Mouse (Mus musculus) inflammation-experienced regulatory T-cells, adult 6 months (primary cell): ENCODE results near the gene Tmem201. TPM values are rescaled to one million over a fixed set of nuclear protein-coding genes. Genes with fewer than 3 reads are reported as not detected.

Experiments used
- ATAC-seq: one replicate; pipeline ENCODE4 v1.8.0; 2017
- polyA plus RNA-seq, 3 experiments: library from polyadenylated mRNA; unstranded; fragments of 100-300 nt; shearing (Covaris generic); gene quantifications; one replicate each; pipeline ENCODE4 v1.2.1; 2017

Gene Tmem201
- polyA plus RNA-seq, 3 experiments from 2014 or later: 4.6 to 8.9 (median 6.0) TPM

DNA sequence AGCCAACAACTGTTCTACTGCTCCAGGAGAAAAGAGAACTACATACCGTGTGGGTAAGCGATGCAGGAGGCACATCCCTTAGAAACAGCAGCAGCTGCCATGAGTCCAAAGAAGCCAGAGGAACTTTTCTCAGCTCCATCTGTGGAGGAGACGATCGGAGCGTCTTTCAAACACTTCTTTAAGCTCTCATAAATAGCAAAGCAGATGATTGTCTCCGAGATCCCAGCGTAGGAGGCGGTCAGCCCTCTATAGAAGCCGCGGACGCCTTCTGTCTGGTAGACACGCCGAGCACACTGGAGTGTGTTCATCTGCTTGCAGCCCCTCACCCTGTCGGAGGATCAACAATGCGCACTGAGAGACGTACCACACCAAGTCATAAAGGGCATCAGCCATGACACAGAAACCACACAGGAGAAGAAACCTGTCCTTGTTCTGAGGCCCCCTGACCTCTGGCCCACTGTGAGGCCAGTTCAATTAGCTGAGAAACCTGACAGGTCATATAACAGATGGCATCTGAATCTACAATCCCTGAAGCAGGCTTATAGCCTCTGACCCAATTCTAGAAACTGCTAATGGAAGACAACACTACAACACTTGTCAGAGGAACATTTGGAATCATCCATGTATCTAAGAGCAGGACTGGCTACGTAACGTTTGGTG lies 11.3 kb upstream of the Tmem201 start:
- no peak for ATAC-seq

GRCm38 (mm10) chr4:149744119-149744518 lies 6.3 kb upstream of the Tmem201 start:
- ATAC-seq: no peak

DNA sequence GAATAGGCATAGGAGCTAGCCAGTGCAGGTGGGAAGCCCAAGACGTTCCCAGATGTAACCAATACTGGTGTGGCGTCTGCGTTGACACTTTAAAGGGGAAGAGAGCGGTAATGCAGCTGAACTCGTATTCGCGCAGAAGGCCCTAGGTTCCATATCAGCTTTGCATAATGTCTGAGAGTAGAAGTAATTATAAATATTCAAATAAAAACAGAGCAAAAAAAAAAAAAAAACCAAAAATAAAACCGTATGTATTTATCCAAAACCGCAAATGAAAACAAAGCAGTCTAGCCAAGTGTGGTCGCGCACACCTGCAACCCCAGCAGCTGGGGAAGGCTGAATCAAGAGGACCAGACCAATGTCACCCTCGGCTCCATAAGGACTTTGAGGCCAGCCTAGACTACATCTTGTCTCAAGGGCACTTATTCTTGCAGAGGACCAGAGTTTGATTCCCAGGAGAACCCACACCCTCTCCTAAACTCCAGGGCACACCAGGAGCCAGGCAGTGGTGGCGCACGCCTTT lies 4.2 kb upstream of the Tmem201 start:
- no peak for ATAC-seq

DNA sequence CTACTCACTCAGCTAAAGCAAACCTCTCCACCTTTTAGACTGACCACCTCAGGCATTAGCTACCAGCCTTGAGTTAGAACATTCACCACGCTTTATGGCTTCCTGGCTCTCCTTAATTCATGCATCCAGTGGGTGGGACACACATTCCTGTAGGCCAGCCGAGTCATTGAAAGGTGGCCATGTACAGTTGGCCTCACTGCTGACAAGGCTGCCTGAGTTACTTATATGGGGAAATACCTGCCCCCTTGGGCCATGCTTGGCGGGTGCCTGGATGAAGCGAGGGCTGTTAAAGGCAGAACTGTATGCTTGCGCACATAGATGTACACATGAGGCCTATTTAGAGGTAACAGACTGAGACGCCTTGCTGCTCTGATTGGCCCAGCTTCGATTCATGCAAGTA lies 2.5 kb upstream of the Tmem201 start:
- ATAC-seq: no peak

GRCm38 (mm10) chr4:149739478-149739877 lies 1.6 kb upstream of the Tmem201 start:
- no peak for ATAC-seq

- no peak for ATAC-seq
Measured at GRCm38 (mm10) chr4:149736581-149736980, 1.3 kb downstream of the Tmem201 start.

- no peak for ATAC-seq
Measured at GRCm38 (mm10) chr4:149735624-149736250, 2.1 kb downstream of the Tmem201 start.

DNA sequence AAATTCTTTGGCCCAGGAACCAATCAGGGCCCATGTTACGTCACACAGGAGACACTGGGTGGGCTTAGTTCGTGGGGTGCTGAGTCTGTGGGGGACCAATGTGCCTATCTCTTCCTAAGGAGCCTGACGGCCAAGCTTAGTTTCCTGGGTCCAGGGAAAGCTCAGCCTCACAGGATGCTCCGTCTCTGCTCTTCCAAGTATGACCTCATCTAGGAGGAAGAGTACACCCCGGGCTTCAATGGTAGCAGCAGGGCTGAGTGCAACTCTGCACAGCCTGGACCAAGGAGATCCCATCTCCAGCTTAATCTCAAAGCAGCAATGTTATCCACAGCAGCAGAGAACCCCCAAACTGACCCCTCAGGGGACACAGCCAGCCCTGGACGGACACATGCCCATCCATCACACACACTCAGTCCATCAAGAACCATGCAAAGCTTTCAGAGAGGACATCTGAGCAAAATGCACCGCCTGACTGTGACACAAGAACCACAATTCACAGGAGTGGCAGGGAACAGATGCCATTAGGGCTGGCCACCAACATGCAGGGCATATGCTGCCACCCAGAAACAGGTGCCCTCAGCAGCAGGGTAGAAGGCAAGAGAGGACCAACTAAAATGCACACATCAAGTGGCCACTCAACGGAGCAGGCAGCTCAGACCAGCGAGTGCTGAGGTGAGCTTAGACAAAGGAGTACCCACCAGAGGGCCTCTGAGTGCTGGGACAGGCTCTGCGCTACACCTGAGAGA lies 2.9 kb downstream of the Tmem201 start:
- no peak for ATAC-seq

- ATAC-seq: no peak
Measured at GRCm38 (mm10) chr4:149734246-149734645, 3.6 kb downstream of the Tmem201 start.

DNA sequence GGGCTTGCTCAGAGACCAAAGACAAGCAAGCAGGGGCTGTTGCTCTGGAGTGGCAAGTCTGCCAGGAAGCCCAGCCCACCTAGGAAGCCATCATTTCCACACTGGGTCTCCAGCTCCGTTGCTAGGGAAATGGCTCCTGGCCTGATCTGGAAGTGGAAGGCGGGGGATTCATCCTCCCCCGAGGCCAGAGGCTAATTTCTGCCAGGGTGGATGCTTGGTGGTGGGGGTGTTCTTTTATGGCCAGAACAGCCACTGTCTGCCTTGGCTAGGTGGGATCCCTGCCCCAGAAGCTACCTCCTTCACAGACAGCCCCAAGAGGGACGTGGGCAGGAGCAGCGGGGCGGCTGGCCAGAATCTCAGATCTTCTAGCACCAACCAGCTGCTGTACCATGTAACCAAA lies 4.1 kb downstream of the Tmem201 start:
- ATAC-seq: no peak

- ATAC-seq: no peak
Measured at GRCm38 (mm10) chr4:149732800-149733199, 5.0 kb downstream of the Tmem201 start.

GRCm38 (mm10) chr4:149732313-149732712 lies 5.5 kb downstream of the Tmem201 start:
- no peak for ATAC-seq

DNA sequence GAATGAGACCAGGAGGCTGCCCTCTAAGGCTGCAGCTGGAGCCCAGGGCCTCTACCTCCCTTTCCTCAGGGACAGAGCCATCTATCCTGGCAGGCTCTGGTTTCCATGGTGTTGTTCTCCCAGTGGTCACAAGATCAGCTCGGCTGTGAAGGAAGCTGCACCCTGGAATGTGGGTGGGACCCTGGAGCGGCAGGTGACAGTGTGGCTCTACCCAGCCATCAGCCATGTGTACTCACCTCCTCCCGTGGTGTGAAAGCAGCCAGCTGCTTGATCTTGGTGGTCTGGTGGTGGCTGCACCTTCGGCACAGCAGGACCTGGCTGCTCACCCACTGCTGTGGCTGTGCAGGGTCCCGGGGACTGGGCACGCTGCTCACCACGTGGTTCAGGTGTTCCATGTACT lies 7.0 kb downstream of the Tmem201 start:
- no peak for ATAC-seq

GRCm38 (mm10) chr4:149728810-149729209 lies 9.0 kb downstream of the Tmem201 start:
- no peak for ATAC-seq

GRCm38 (mm10) chr4:149727636-149728035 lies 10.2 kb downstream of the Tmem201 start:
- ATAC-seq: no peak

DNA sequence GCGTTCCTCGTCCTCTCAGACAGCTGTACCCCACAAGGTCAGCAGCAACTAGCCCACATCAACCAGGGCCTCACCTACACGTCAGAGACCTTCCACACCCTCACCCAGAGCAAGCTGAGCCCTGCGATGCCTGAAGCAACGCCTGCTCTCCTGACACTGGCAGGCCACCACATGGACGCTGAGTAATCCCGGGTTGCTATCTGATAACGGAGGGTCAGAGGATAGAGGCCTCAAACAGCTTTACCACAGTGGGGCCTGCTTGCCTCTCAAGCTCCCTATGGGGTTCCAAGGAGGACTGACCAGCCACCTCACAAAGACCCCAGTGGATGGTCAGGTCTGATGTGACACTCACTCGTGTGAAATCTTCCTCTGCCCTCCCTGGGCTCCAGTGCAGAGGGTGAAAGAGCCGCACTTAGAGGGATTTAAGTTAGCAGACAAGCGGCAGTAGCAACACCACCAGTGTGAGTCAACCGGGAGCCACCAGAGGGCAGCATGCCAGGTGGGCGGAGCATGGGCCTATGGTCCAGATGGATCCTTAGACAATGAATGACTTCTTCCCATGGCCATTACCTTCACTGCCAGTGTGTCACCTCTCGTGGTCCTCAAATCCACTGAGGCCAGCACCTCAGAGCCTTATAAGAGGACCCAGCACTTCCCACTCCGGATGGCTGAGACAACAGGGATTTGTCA lies 12.0 kb downstream of the Tmem201 start:
- no peak for ATAC-seq

- ATAC-seq: no peak
Measured at GRCm38 (mm10) chr4:149724916-149725470, 12.9 kb downstream of the Tmem201 start.

GRCm38 (mm10) chr4:149723855-149724731 lies 13.8 kb downstream of the Tmem201 start:
- no peak for ATAC-seq

DNA sequence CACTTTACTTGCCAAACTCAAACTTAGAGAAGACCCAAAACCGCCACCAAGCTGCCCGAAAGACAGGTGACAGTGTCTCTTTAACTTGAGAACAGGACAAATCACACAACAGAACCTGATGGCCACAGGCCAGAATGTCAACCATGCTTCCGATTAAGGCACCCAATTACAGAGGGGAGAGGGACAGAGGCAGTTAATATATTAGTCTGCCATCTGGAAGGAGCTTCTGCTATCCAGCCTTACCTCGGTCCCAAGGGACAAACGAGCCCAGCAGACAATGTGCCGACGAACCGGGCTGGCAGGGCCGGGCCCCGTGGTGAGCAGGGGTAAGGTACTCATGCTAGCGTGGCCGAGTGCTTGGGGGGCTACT lies 14.8 kb downstream of the Tmem201 start:
- ATAC-seq: no peak

DNA sequence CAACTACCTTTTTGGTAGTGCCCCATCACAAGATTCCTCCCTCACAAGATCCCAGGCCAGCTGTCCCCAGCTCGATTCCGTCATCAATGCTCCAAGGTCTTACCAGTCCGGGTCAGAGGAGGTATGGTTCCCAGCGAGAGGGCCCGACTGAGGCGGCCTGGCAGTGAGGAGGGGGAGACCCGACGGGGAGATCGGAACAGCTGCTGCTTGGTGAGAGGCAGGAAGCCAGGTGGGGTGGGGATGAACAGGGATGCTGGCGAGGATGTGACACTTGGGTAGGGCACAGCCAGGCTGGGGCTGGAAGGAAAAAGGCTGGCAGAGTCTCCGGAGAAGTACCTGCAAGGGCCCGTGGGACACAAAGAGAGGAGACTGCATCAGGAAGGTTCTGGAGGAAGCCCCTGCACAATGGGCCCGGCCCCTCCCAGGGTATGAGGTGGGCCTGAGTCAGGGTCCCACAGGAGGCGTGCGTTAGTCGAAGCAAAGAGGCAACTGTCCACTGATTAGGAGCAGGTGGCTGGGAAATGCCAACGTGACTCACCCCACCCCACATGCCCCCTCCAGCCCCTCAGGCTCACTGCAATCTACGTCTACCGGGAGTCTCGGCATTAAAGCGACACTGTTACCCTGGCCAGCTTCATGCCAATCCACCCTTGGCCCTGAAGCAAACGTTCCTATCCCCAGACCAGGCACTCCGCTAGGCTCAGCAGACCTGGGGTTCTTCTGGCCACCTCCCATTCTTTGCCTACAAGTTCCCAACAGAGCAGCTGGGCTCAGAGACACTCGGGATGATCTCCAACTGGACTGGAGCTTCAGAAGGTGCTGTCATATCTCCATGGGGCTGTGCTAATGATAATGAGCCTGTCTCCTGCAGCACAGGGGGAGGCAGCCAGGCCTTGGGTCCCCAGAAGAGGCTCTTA lies 15.5 kb downstream of the Tmem201 start:
- ATAC-seq: no peak

- ATAC-seq: peak; percentile 69
Measured at GRCm38 (mm10) chr4:149721163-149721562, 16.7 kb downstream of the Tmem201 start.
